ENCODE assay signal across 17 mouse cellular contexts in the genomic region with DNA sequence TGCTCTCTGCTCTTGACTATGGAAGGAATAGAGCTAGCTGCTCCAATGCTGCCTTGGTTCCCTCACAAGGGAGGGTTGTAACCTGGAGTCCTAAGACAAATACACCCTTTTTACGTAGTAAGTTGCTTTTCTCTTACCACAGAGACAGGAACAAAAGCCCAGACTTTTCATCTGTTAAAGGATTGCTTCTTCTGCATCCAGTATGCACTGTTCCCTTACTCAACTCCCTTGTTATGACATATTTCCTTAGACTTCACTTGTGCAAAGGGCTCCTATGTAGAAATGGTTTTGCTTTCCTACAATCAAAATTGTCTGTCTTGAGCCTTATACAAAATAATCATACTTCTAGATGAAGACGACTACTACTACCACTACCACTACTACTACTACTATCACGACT.
DNase-seq lines count a peak whose midpoint lies in the region; ATAC-seq and TF ChIP-seq lines count a peak whose summit lies in the region.
"Had no signal": no experiment of that assay in that cellular context is flagged by ENCODE, and none has a peak within 500 bp of the region (broad histone marks: within the 10 kb centered on the region; RNA-seq: fewer than 3 reads in every experiment).

No protein-coding gene starts in this region.

- WGBS in lung, postnatal 0 days: 86% methylated on average over 3 of the region's 3 CpGs

- H3K27me3 ChIP-seq in lung, postnatal 0 days (replicated peaks; ENCODE audit: insufficient read depth, low read length): no peaks in the 10 kb centered on the region
- H3K27me3 ChIP-seq: embryonic facial prominence, embryonic 12.5 days; forebrain, embryonic 15.5 days; heart, embryonic 12.5 days had no signal

- no peak overlapping the region for H3K4me2 ChIP-seq in lung, postnatal 0 days (replicated peaks; ENCODE audit: low read depth, low read length)
- H3K4me2 ChIP-seq: embryonic facial prominence, embryonic 12.5 days; forebrain, embryonic 15.5 days; heart, embryonic 12.5 days; hindbrain, embryonic 12.5 days had no signal

- TF ChIP-seq EP300 in lung, postnatal 0 days (IDR thresholded peaks at IDR 0.05): no peak

- H3K9ac ChIP-seq in lung, postnatal 0 days (replicated peaks; ENCODE audit: low read depth): no peak overlapping the region
- H3K9ac ChIP-seq: embryonic facial prominence, embryonic 12.5 days; forebrain, embryonic 15.5 days; heart, embryonic 12.5 days; hindbrain, embryonic 12.5 days had no signal

- H3K36me3 ChIP-seq in lung, postnatal 0 days (ENCODE audit: insufficient read depth, low read length): no peaks in the 10 kb centered on the region
- H3K36me3 ChIP-seq: embryonic facial prominence, embryonic 12.5 days; forebrain, embryonic 15.5 days; heart, embryonic 12.5 days; hindbrain, embryonic 12.5 days had no signal

- peaks cover 4% of the 10 kb centered on the region; the same call in 1 of the 2 replicates for H3K4me1 ChIP-seq in lung, postnatal 0 days (ENCODE audit: insufficient read depth, low read depth, low read length)
- H3K4me1 ChIP-seq: embryonic facial prominence, embryonic 12.5 days; forebrain, embryonic 15.5 days; hindbrain, embryonic 12.5 days had no signal

- ATAC-seq in lung, postnatal 0 days: no peak
- peak; percentile 18 to 38; a peak in 1 of 4 replicates for ATAC-seq in hematopoietic stem cell, adult 5-6 weeks (replicated peaks in 1 of 2; ENCODE audit: insufficient read depth in 1 of 2, low FRiP score in 2 of 2, low TSS enrichment in 1 of 2, low read depth in 1 of 2, poor library complexity in 2 of 2, severe bottlenecking in 2 of 2)
- ATAC-seq: forebrain, embryonic 15.5 days; hindbrain, postnatal 0 days had no signal

- no peaks in the 10 kb centered on the region for H3K9me3 ChIP-seq in lung, postnatal 0 days (ENCODE audit: low read length)
- H3K9me3 ChIP-seq: embryonic facial prominence, embryonic 12.5 days; forebrain, embryonic 15.5 days had no signal

- TF ChIP-seq CTCF in lung, postnatal 0 days (IDR thresholded peaks at IDR 0.05): no peak

- intact Hi-C loops in heart, postnatal 14 days (cut with DNase I): no loop called here

- H3K27ac ChIP-seq in lung, postnatal 0 days (ENCODE audit: low read length): no peak overlapping the region
- H3K27ac ChIP-seq: embryonic facial prominence, embryonic 12.5 days; forebrain, embryonic 15.5 days; hindbrain, embryonic 12.5 days; hindbrain, postnatal 0 days had no signal

- peak; percentile 11 for DNase-seq in heart, adult 11 months
- DNase-seq in heart, postnatal 14 days: no peak
- peak; percentile 43 for DNase-seq in lung, postnatal 0 days (ENCODE audit: low spot score)
- DNase-seq in lung, postnatal 10 days: no peak
- no peak for DNase-seq in natural killer cell, adult 2 months (ENCODE audit: low spot score in 2 of 2)
- no peak for DNase-seq in right cerebral cortex, adult 2 months (ENCODE audit: low spot score in 2 of 2)
- DNase-seq: adrenal gland, postnatal 10 days; cerebellum, adult 2 months; cerebellum, postnatal 10 days; gastrocnemius, postnatal 10 days; heart, postnatal 36 days had no signal

- no peak overlapping the region for H3K4me3 ChIP-seq in lung, postnatal 0 days (ENCODE audit: low read depth, low read length)
- H3K4me3 ChIP-seq: embryonic facial prominence, embryonic 12.5 days; forebrain, embryonic 15.5 days; heart, embryonic 12.5 days; hindbrain, embryonic 12.5 days had no signal

Comparison
In these comparisons a context has a peak if more than half of its experiments do, and no peak if none do; other contexts are left out.
1. DNase-seq: peak in heart, adult 11 months (single experiment) and lung, postnatal 0 days (single experiment); none in heart, postnatal 14 days (0 of 2), lung, postnatal 10 days (single experiment), natural killer cell, adult 2 months (0 of 2) and right cerebral cortex, adult 2 months (0 of 2).